Mouse (Mus musculus): Measurements from ENCODE around the gene Jph4. TPM values are rescaled to one million over a fixed set of nuclear protein-coding genes. Genes with fewer than 3 reads are reported as not detected.
A peak's percentile ranks its signal among the peaks of the same experiment; 100 is the strongest.

The Jph4 gene
- polyA plus RNA-seq, 1 experiment from 2014 or later, result 45.1 TPM

- peak overlapping the region; percentile 18; the same call in 1 of the 2 replicates for H3K4me2 ChIP-seq (ENCODE audit: low read length)
- peaks cover 51% of the 10 kb centered on the region for H3K4me1 ChIP-seq (replicated peaks; ENCODE audit: control insufficient read depth, insufficient read depth, low read length)
- no peak overlapping the region for H3K4me3 ChIP-seq (replicated peaks; ENCODE audit: low read length)
- H3K9ac ChIP-seq (replicated peaks; ENCODE audit: low read depth, low read length), result peak overlapping the region; percentile 45; the same call in 1 of the 2 replicates
- no peaks in the 10 kb centered on the region for H3K9me3 ChIP-seq (ENCODE audit: control insufficient read depth, low read length)
- peak; percentile 53 for ATAC-seq
- no peaks in the 10 kb centered on the region for H3K27me3 ChIP-seq (replicated peaks; ENCODE audit: control insufficient read depth, insufficient read depth, low read length)
- H3K36me3 ChIP-seq (ENCODE audit: control insufficient read depth, insufficient read depth), result peaks cover 19% of the 10 kb centered on the region
- peak overlapping the region; percentile 92 for H3K27ac ChIP-seq (ENCODE audit: low read length)
- 10% methylated on average over 15 of the region's 15 CpGs for WGBS
These were observed 39.0 kb downstream of the Jph4 start for GRCm38 (mm10) chr14:55077481-55078365.

GRCm38 (mm10) chr14:55076956-55077355 is 39.8 kb downstream of the Jph4 start:
- Histone ChIP-seq H3K27me3 (replicated peaks; ENCODE audit: control insufficient read depth, insufficient read depth, low read length) (no peaks in the 10 kb centered on the region), H3K9me3 (ENCODE audit: control insufficient read depth, low read length) (no peaks in the 10 kb centered on the region), H3K9ac (replicated peaks; ENCODE audit: low read depth, low read length) (no peak overlapping the region), H3K4me1 (replicated peaks; ENCODE audit: control insufficient read depth, insufficient read depth, low read length) (peaks cover 55% of the 10 kb centered on the region), H3K4me2 (ENCODE audit: low read length) (no peak overlapping the region), H3K4me3 (replicated peaks; ENCODE audit: low read length) (no peak overlapping the region), H3K27ac (ENCODE audit: low read length) (peak overlapping the region; percentile 92), H3K36me3 (ENCODE audit: control insufficient read depth, insufficient read depth) (peaks cover 22% of the 10 kb centered on the region)
- WGBS, result 72% methylated on average over 3 of the region's 3 CpGs
- ATAC-seq, result no peak

- Histone ChIP-seq H3K9me3 (ENCODE audit: control insufficient read depth, low read length) (no peaks in the 10 kb centered on the region), H3K27ac (ENCODE audit: low read length) (peak overlapping the region; percentile 92), H3K36me3 (ENCODE audit: control insufficient read depth, insufficient read depth) (peaks cover 22% of the 10 kb centered on the region), H3K9ac (replicated peaks; ENCODE audit: low read depth, low read length) (no peak overlapping the region), H3K4me3 (replicated peaks; ENCODE audit: low read length) (no peak overlapping the region), H3K4me2 (ENCODE audit: low read length) (no peak overlapping the region), H3K27me3 (replicated peaks; ENCODE audit: control insufficient read depth, insufficient read depth, low read length) (no peaks in the 10 kb centered on the region), H3K4me1 (replicated peaks; ENCODE audit: control insufficient read depth, insufficient read depth, low read length) (peaks cover 54% of the 10 kb centered on the region)
- 14% methylated on average over 6 of the region's 6 CpGs for WGBS
- ATAC-seq, result no peak
These were observed 40.5 kb downstream of the Jph4 start for GRCm38 (mm10) chr14:55076224-55076623.

GRCm38 (mm10) chr14:55074416-55074815 is 42.3 kb downstream of the Jph4 start:
- Histone ChIP-seq H3K4me3 (replicated peaks; ENCODE audit: low read length) (no peak overlapping the region), H3K27me3 (replicated peaks; ENCODE audit: control insufficient read depth, insufficient read depth, low read length) (no peaks in the 10 kb centered on the region), H3K9ac (replicated peaks; ENCODE audit: low read depth, low read length) (no peak overlapping the region), H3K9me3 (ENCODE audit: control insufficient read depth, low read length) (no peaks in the 10 kb centered on the region), H3K36me3 (ENCODE audit: control insufficient read depth, insufficient read depth) (peaks cover 26% of the 10 kb centered on the region), H3K4me1 (replicated peaks; ENCODE audit: control insufficient read depth, insufficient read depth, low read length) (peaks cover 47% of the 10 kb centered on the region), H3K27ac (ENCODE audit: low read length) (peak overlapping the region; percentile 20; the same call in 1 of the 2 replicates), H3K4me2 (ENCODE audit: low read length) (no peak overlapping the region)
- 87% methylated on average over 12 of the region's 12 CpGs for WGBS
- ATAC-seq, result no peak

GRCm38 (mm10) chr14:55071756-55072155 is 45.0 kb downstream of the Jph4 start:
- H3K9ac ChIP-seq (replicated peaks; ENCODE audit: low read depth, low read length), result no peak overlapping the region

GRCm38 (mm10) chr14:55066042-55066441 is 50.7 kb downstream of the Jph4 start:
- Histone ChIP-seq H3K4me2 (ENCODE audit: low read length) (no peak overlapping the region), H3K4me3 (replicated peaks; ENCODE audit: low read length) (no peak overlapping the region), H3K4me1 (replicated peaks; ENCODE audit: control insufficient read depth, insufficient read depth, low read length) (peaks cover 34% of the 10 kb centered on the region), H3K36me3 (ENCODE audit: control insufficient read depth, insufficient read depth) (peaks cover 25% of the 10 kb centered on the region; the same call in 1 of the 2 replicates), H3K9ac (replicated peaks; ENCODE audit: low read depth, low read length) (no peak overlapping the region), H3K27ac (ENCODE audit: low read length) (peak overlapping the region; percentile 30; the same call in 1 of the 2 replicates), H3K9me3 (ENCODE audit: control insufficient read depth, low read length) (no peaks in the 10 kb centered on the region), H3K27me3 (replicated peaks; ENCODE audit: control insufficient read depth, insufficient read depth, low read length) (no peaks in the 10 kb centered on the region)
- WGBS, result 89% methylated on average over 8 of the region's 8 CpGs
- no peak for ATAC-seq

More at GRCm38 (mm10) chr14:55071756-55072155, 45.0 kb downstream of the Jph4 start:
- H3K4me3 ChIP-seq (replicated peaks; ENCODE audit: low read length), result no peak overlapping the region
- 37% methylated on average over 19 of the region's 19 CpGs for WGBS
- H3K9me3 ChIP-seq (ENCODE audit: control insufficient read depth, low read length), result no peaks in the 10 kb centered on the region
- no peaks in the 10 kb centered on the region for H3K27me3 ChIP-seq (replicated peaks; ENCODE audit: control insufficient read depth, insufficient read depth, low read length)
- no peak overlapping the region for H3K4me2 ChIP-seq (ENCODE audit: low read length)
- ATAC-seq, result no peak
- H3K27ac ChIP-seq (ENCODE audit: low read length), result no peak overlapping the region
- peaks cover 34% of the 10 kb centered on the region for H3K36me3 ChIP-seq (ENCODE audit: control insufficient read depth, insufficient read depth)
- peaks cover 21% of the 10 kb centered on the region for H3K4me1 ChIP-seq (replicated peaks; ENCODE audit: control insufficient read depth, insufficient read depth, low read length)

GRCm38 (mm10) chr14:55065391-55065790 is 51.3 kb downstream of the Jph4 start:
- Histone ChIP-seq H3K27ac (ENCODE audit: low read length) (no peak overlapping the region), H3K4me2 (ENCODE audit: low read length) (no peak overlapping the region), H3K36me3 (ENCODE audit: control insufficient read depth, insufficient read depth) (peaks cover 29% of the 10 kb centered on the region), H3K4me1 (replicated peaks; ENCODE audit: control insufficient read depth, insufficient read depth, low read length) (peaks cover 41% of the 10 kb centered on the region), H3K9ac (replicated peaks; ENCODE audit: low read depth, low read length) (no peak overlapping the region), H3K27me3 (replicated peaks; ENCODE audit: control insufficient read depth, insufficient read depth, low read length) (no peaks in the 10 kb centered on the region), H3K4me3 (replicated peaks; ENCODE audit: low read length) (no peak overlapping the region), H3K9me3 (ENCODE audit: control insufficient read depth, low read length) (no peaks in the 10 kb centered on the region)
- ATAC-seq, result no peak
- WGBS, result 89% methylated on average over 13 of the region's 13 CpGs

GRCm38 (mm10) chr14:55064481-55065370 is 52.0 kb downstream of the Jph4 start:
- H3K4me2 ChIP-seq (ENCODE audit: low read length), result no peak overlapping the region
- peak overlapping the region; percentile 53; the same call in 1 of the 2 replicates for H3K27ac ChIP-seq (ENCODE audit: low read length)
- no peak overlapping the region for H3K9ac ChIP-seq (replicated peaks; ENCODE audit: low read depth, low read length)
- ATAC-seq, result no peak
- H3K4me3 ChIP-seq (replicated peaks; ENCODE audit: low read length), result no peak overlapping the region
- H3K36me3 ChIP-seq (ENCODE audit: control insufficient read depth, insufficient read depth), result peaks cover 27% of the 10 kb centered on the region
- no peaks in the 10 kb centered on the region for H3K27me3 ChIP-seq (replicated peaks; ENCODE audit: control insufficient read depth, insufficient read depth, low read length)
- no peaks in the 10 kb centered on the region for H3K9me3 ChIP-seq (ENCODE audit: control insufficient read depth, low read length)
- peaks cover 47% of the 10 kb centered on the region for H3K4me1 ChIP-seq (replicated peaks; ENCODE audit: control insufficient read depth, insufficient read depth, low read length)
- WGBS, result 86% methylated on average over 35 of the region's 35 CpGs

All from forebrain, embryonic 16.5 days (tissue).